Mouse (Mus musculus): ENCODE data around the gene Stat5b.

- TF ChIP-seq CTCF (IDR thresholded peaks at IDR 0.05; ENCODE audit: low read depth) (peak; percentile 74), EP300 (optimal IDR thresholded peaks at IDR 0.05) (no peak)
These were observed 17.1 kb downstream of the Stat5b start for GRCm38 (mm10) chr11:100833466-100833865.
